Mouse (Mus musculus): ENCODE results near the gene Cactin.
A peak's percentile ranks its signal among the peaks of the same experiment; 100 is the strongest.

GRCm38 (mm10) chr10:81287513-81288157 is 33.3 kb upstream of the Cactin start:
- peak; percentile 82 for TF ChIP-seq CTCF (IDR thresholded peaks at IDR 0.05; ENCODE audit: low read depth)
- no peak for TF ChIP-seq EP300 (IDR thresholded peaks at IDR 0.05; ENCODE audit: low read depth)

Measured in heart, postnatal 0 days (tissue).